Mouse (Mus musculus) bone marrow, adult 2 months (tissue): ENCODE data around the gene Senp3. TPM values are rescaled to one million over a fixed set of nuclear protein-coding genes. Genes with fewer than 3 reads are reported as not detected.
"Not testable (repeated sequence)": the region's sequence is repeated elsewhere in the genome, so short reads cannot be mapped to it uniquely, and the experiment has no call there.

Experiments
- H3K27ac ChIP-seq: fragments of 200-500 bp; 2 replicates; pipeline ENCODE4 v1.5.1; 2012; ENCODE audit warnings: low read depth, mild to moderate bottlenecking, control low read depth, inconsistent platforms, low read length; ENCODE audit not compliant: control insufficient read depth, poor library complexity, insufficient read depth
- H3K4me1 ChIP-seq: fragments of 200-500 bp; 2 replicates; pipeline ENCODE4 v1.6.1; 2011; ENCODE audit warnings: low read length; ENCODE audit not compliant: control insufficient read depth, insufficient read depth
- H3K4me3 ChIP-seq: fragments of 200-500 bp; replicated peaks from 2 replicates; pipeline ENCODE3; 2011; ENCODE audit warnings: mild to moderate bottlenecking, low read depth, low read length, control low read depth; ENCODE audit not compliant: control insufficient read depth
- CTCF ChIP-seq: fragments of 200-500 bp; IDR thresholded peaks from 2 replicates; pipeline ENCODE4 v1.5.1; 2011; ENCODE audit warnings: low read length, control low read depth; ENCODE audit not compliant: control insufficient read depth, insufficient read depth
- POLR2A ChIP-seq: fragments of 200-500 bp; IDR thresholded peaks from 2 replicates; pipeline ENCODE4 v1.6.1; 2011; ENCODE audit warnings: low read depth, mild to moderate bottlenecking, control low read depth, low read length, borderline replicate concordance; ENCODE audit not compliant: control insufficient read depth
- WGBS: fragments of 180-500 bp; shearing (Covaris S2); methylation state at CpG from one replicate; pipeline ENCODE4 v1.1.7; 2018; 5-methylcytosine and 5-hydroxymethylcytosine counted together
- polyA plus RNA-seq: library from polyadenylated mRNA; stranded (reverse); fragments of >200 nt; gene quantifications from 2 replicates; pipeline ENCODE4 v1.2.4, GENCODE M21; 2011; ENCODE audit warnings: low replicate concordance; ENCODE audit not compliant: missing spikeins, insufficient read depth, insufficient read length

Gene Senp3
- polyA plus RNA-seq, 1 experiment, result 67.8 TPM

DNA sequence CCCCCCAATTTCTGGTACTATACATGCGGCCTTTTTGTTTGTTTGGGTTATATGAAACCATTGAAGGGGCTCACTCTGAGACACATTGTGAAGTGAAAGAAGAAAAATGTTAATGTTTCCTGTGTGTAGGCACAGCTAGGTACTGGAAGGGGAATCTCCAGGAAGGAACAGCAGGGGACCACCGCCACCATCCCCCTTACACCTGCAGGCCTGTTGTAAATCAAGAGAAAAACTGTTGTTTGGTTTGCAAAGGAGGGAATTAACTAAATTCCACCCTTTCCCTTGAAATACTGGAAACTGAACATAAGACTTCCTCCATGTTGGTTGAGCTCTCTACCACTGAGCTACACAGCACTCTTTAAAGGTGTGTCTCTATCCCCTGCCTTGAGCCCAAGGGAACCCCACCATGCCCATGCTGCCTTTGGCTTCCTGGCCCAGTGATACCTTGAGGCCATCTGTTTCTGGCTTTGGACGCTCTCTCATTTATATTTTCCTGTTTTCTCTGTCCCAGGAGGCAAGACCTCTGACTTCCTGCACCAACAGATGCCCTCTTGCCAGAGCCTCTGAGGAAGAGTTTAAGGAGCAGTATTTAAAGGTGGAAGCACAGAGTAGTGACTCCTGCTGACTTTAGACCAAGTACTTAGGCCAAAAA lies 26.9 kb upstream of the Senp3 start:
- TF ChIP-seq CTCF (no peak), POLR2A (no peak)
- 77% methylated on average over 3 of the region's 3 CpGs for WGBS

DNA sequence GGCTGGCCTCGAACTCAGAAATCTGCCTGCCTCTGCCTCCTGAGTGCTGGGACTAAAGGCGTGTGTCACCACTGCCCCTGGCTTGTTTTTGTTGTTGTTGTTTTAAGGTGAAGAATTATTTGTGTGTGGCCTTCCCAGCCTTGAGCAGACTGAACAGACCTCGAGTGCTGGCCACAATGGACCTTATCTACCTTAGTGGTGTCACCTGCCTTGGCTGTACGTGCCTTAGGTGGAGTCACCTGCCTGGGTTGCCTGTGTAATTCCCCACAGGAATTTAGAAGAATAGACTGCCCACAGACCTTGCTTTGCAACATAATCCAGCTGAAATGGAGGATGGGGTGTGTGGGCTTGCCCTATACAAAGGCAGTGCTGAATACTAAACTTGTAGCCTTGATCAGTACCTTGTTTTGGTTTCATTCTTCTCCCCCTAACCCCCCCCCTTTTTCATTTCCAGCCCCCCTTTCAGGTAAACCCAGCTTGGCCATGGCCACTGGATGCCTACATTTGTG lies 26.0 kb upstream of the Senp3 start:
- no peak overlapping the region for H3K4me3 ChIP-seq
- no peak overlapping the region for H3K27ac ChIP-seq
- TF ChIP-seq POLR2A, result no peak
- TF ChIP-seq CTCF, result no peak
- H3K4me1 ChIP-seq, result no peaks in the 10 kb centered on the region
- WGBS, result 83% methylated on average over 4 of the region's 4 CpGs

More for the DNA sequence above, 26.9 kb upstream of the Senp3 start:
- no peaks in the 10 kb centered on the region for H3K4me1 ChIP-seq
- H3K4me3 ChIP-seq, result no peak overlapping the region
- H3K27ac ChIP-seq, result no peak overlapping the region

DNA sequence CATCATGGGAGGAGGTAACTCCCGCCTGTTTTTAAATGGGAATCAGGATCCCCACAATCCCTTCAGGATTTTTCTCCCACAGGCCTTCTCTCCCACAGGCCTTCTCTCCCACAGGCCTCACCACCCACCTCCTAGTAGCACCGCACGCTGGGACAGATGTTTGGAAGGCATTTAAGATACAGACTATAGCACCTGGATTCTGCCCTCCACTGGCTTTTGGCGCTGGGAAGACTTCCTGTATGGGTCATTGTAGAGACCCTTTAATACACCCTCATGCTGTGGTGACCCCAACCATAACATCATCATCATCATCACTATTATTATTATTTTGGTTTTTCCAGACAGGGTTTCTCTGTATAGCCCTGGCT lies 25.6 kb upstream of the Senp3 start:
- 83% methylated on average over 4 of the region's 4 CpGs for WGBS
- H3K27ac ChIP-seq, result no peak overlapping the region
- no peak for TF ChIP-seq POLR2A
- TF ChIP-seq CTCF, result no peak
- H3K4me1 ChIP-seq, result no peaks in the 10 kb centered on the region
- H3K4me3 ChIP-seq, result no peak overlapping the region

DNA sequence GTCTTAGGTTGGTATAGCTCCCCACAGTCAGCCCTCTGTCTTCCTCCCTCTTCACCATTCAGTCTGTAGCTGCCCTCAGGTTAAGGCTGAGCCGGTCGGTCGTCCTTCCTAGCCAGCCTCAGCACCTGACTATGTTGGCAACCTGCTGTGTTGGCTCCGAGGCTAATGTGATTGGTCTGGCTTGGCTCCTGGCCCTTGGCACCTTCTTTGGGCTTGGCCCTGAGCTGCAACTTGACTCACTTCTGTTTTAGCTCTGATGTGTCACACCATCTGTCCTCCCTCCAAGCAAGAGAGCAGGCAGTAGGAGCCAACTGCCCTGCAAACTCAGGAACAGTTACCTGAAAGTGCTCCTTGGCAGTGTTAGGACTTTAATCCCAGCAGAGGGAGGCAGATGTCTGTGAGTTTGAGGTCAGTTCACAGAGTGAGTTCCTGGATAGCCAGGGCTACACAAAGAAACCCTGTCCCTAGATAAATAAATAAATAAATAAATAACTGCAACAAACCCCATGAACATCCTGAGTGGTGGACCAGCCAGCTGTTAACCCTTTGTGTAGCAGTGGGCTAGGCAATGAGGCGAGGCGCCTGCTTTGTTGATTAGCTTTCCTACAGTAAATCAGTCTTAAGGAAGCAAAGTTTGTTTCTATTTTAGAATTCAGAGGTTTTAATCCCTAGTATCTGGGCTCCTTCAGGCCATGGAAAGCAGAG lies 25.0 kb upstream of the Senp3 start:
- WGBS, result 73% methylated on average over 6 of the region's 6 CpGs
- Histone ChIP-seq H3K27ac (no peak overlapping the region), H3K4me3 (no peak overlapping the region), H3K4me1 (no peaks in the 10 kb centered on the region)
- no peak for TF ChIP-seq POLR2A
- no peak for TF ChIP-seq CTCF

DNA sequence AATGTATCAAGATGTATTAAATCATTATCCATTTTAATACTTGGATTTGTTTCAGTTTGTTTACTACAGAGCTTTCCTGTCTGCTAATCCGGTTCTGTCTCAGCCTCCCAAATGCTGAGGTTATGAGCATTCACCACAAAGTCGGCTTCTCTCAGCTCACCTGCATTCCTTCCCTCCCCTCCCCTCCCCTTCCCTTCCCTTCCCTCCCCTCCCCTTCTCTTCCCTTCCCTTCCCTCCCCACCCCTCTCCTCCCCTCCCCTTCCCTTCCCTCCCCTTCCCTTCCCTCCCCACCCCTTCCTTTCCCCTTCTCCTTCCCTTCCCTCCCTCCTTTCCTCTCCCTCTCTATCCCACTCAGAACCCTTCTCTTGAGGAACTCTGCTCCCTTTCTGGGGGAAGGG lies 22.7 kb upstream of the Senp3 start:
- TF ChIP-seq POLR2A (no peak), CTCF (no peak)
- no peak overlapping the region for H3K27ac ChIP-seq
- H3K4me1 ChIP-seq, result no peaks in the 10 kb centered on the region
- H3K4me3 ChIP-seq, result no peak overlapping the region
- WGBS, result 27% methylated on average over 2 of the region's 2 CpGs

DNA sequence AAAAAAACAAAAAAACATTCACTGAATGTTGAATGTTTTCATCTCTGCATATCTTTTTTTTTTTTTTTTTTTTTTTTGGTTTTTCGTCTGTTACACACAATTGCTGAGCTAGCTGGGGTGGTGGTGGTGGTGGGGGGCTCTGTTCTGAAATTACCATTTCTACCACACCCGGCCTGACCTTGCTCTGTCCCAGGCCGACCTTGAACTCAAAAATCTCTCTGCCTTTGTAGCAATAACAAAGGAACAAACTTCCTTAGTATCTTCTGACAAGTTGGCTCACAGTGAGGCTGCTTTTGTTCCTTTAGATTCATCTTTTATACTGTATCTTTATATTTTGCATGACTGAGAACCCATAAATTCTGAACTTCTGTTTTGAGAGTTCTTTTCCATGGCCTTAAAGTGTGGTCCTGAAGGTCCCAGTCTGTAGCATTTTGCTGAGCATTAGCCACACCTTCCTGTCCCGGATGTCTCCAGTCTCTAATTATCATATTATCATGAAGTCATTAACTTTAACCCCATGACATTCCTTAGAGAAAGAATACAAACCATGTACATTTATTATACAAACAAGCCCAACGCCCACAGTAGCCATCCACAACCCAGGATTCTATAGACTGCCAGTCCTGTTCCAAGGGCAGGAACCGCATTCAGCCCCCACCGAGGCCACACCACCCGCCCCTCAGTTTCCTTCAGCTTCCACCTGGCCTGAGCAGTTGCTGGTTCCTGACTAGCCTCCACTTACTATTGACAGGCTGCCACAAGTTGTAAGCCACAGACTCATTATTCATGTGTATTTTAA lies 22.1 kb upstream of the Senp3 start:
- WGBS, result 66% methylated on average over 8 of the region's 8 CpGs
- no peak for TF ChIP-seq POLR2A
- no peak for TF ChIP-seq CTCF
- H3K4me3 ChIP-seq, result no peak overlapping the region
- H3K27ac ChIP-seq, result no peak overlapping the region
- H3K4me1 ChIP-seq, result no peaks in the 10 kb centered on the region

DNA sequence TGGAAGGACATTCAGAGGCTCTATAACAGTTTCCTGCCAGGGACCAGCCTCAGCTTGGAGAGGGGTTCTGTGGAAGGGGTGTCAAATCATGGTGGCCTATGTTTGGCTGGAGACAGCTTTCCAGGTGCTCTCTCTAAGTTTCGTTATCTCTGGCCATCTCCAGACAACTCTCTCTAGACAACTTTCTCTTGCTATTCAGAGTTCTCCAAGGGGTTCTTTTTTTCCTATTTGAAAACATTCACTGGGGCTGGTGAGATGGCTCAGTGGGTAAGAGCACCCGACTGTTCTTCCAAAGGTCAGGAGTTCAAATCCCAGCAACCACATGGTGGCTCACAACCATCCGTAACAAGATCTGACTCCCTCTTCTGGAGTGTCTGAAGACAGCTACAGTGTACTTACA lies 21.5 kb upstream of the Senp3 start:
- not testable (repeated sequence) for H3K27ac ChIP-seq, H3K4me1 ChIP-seq, H3K4me3 ChIP-seq
- WGBS, result 83% methylated on average over 3 of the region's 3 CpGs

DNA sequence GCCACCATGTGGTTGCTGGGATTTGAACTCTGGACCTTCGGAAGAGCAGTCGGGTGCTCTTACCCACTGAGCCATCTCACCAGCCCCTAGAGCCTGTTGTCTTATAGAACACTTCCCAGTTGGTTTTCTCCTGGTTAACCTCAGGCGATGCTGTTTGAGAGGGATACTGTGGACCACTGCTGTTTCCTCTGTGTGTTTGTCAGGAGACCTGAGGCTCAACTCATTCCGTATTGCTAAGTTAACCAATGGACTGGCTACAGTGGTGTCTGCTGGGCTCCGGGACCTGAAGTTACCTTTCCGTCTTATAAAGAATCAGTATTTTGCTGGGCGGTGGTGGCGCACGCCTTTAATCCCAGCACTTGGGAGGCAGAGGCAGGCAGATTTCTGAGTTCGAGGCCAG lies 21.0 kb upstream of the Senp3 start:
- H3K27ac ChIP-seq, H3K4me1 ChIP-seq, H3K4me3 ChIP-seq: not testable (repeated sequence)
- WGBS, result 91% methylated on average over 10 of the region's 10 CpGs
